Mouse (Mus musculus): ENCODE results near the gene Gm49358.

The Gm49358 gene

DNA sequence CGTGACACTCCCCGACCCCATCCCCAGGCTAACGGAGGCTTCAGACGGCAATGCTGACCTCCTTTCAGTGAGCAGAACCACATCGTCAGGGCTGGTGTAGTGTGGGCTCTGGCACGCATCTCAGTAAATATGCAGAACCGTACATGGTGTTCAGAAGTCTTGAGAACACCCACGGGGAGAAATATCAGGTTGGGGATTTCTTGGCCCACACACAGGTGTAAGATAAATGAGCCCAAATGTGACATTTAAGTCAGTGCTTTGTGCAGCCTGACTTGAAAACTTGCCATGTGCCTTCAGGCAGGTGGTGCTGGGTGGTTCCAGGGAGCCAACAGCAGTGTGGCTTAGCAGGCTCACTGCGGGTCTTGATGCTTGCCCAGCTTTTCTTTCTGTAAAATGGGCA is 46.2 kb downstream of the Gm49358 start:
- no peak for DNase-seq (ENCODE audit: extremely low read depth, low read depth)

GRCm38 (mm10) chr10:86810612-86811011 is 46.8 kb downstream of the Gm49358 start:
- no peak for DNase-seq (ENCODE audit: extremely low read depth, low read depth)

- no peak for DNase-seq (ENCODE audit: extremely low read depth, low read depth)
Measured at GRCm38 (mm10) chr10:86814292-86815131, 50.7 kb downstream of the Gm49358 start.

DNA sequence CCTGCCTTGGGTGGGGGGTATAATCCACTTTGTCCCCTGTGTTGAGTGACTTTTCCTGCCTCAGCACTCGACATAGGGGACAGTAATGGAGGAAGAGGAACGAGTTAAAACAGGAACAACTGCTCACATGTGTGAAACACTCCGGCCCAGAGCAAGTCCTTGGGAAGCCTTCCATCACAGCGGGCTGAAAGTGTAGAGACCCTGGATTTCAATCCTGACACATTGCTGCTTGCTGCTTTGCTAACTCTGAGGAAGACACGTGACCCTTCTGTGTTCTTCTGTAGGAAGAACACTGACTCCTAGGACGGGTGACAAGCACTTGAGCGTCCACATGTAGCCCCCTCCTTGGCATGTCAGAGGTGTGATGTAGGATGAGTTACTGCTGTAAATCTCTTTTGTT is 51.4 kb downstream of the Gm49358 start:
- DNase-seq (ENCODE audit: extremely low read depth, low read depth), result no peak

DNA sequence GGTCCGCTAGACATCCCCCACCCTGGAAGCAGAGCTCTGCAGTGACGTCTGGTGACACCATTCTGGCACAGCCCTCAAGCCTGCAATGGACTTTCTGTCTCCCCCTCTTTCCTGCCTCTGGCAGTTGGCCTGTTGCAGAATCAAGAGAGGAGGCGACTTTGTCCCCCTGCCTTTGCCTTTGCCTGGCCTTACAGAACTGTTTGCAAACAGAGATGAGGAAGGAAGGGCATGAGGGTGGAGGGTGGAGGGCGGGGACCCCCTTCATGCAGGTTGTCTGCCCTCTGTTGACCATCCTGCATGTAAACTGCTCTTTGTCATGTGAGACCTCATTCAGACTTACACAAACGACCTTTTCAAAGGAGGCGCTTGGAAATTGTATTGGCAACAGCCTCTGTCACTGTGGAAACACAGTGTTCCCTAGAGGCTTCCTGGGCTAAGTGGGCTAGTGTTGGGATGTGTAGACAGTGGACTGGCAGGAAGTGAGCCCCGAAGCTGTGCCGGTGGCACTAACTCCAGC is 55.9 kb downstream of the Gm49358 start:
- DNase-seq (ENCODE audit: extremely low read depth, low read depth), result no peak

DNA sequence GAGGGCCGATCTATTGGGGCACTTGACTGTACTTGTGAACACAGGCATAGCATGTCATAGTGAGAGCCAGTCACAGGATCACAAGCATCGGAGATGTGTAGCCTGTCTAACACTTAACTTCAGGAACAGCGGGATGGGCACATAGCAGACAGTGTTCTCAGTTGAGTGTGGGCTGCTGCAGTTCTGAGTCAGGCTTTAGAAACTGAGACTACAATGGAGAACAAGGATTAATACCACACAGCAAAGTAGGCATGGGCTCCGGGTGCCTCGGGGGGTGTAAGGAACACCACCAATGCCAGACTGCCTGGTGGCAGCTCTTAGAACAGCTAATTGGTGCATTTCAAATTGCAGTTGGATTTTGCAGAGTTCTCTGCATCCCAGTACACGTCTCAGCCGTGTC is 57.2 kb downstream of the Gm49358 start:
- DNase-seq (ENCODE audit: extremely low read depth, low read depth), result no peak

DNA sequence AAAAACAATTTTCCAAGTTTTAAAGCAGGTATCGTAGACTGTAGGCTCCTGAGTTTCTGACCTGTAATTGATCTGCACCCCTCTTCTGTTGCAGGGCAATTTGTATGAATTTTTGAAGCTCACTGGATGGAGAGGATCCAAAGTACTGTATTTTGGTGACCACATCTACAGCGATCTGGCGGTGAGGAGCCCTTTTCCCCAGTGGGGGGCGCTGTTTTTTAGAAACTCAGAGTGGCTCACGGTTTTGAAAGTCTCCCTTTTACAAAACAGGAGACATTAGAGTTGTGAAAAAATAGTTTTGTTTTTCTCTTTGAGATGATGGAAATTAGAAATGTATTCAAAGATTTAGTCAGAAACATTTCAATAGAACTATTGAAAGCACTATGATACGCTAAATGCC is 60.3 kb downstream of the Gm49358 start:
- DNase-seq (ENCODE audit: extremely low read depth, low read depth), result no peak

DNA sequence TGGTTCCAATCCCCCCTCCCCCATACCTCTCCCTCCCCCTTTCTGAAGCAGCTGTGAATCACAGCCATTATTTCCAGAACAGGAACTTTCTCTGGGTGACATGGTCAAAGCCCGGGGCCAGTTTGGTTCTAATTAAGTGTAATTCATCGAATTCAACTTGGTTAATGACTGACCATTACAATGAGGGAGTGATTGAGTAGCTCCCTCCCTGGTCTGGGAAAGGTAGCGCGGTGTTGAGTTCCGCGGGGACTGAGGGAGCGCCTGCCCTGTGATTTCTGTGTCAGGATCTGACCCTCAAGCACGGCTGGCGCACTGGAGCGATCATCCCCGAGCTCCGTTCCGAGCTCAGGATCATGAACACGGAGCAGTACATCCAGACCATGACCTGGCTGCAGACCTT is 61.1 kb downstream of the Gm49358 start:
- no peak for DNase-seq (ENCODE audit: extremely low read depth, low read depth)

- no peak for DNase-seq (ENCODE audit: extremely low read depth, low read depth)
Measured at GRCm38 (mm10) chr10:86825871-86826522, 62.2 kb downstream of the Gm49358 start.

DNA sequence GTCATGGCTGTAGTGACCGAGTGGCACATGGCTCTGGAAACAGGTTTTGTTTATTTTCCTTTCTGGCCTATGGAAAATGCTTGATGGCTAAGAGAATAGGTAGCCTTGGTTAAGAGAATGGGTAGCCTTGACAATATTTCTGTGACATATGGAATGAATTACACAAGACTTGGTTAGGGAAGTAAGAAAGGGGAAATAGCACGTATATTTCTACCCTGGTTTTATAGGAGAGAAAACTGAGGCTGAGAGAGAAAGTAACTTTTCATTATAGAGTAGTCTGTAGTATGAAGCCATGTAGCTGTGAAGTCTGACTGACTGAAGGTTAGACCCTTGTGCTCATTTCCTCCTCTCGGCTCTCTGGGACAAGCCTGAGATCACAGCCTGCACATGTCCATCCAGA is 63.2 kb downstream of the Gm49358 start:
- DNase-seq (ENCODE audit: extremely low read depth, low read depth), result no peak

DNA sequence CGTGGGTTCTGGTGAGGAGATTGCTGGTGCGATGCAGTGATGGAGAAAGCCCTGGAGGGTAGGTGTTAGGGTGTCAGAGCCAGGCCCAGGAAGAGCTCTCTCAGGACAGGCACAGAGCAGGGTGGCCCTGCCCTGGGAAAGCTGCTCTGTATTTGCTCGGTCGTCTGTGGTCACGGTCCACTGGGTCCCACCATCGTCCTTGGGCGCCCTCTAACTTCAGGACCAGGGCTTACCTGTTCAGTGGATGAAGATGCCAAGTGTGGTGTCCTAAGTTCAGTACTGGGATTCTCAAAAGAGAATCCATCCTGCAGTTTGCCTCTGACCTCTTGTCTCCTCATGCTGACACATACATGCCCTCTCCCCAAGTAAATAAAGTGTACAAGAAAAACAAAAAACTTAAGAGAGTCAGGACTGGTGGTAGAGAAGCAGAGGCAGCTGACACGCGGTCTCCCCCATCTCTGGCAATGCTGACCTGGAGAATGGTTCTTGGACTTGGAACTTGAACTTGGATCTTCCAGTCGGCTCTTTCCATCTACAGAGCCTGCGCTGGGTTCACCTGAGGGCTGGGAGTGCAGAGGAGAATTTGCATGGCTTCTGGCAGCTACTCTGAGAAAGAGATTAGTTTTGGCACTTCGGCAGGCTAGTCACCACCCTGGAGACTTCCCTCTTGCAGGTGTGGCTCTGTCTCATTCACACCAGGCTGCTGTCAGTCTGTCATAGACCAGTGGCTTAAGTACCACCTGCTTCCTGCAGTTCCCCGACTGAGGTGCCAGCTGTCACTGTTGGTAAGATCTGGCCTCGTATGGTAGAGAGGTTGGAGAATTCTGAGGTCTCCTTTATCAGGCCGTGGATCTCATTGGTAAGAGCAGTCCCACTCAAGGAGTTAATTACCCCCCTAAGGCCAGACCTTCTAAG is 64.7 kb downstream of the Gm49358 start:
- DNase-seq (ENCODE audit: extremely low read depth, low read depth), result no peak

DNA sequence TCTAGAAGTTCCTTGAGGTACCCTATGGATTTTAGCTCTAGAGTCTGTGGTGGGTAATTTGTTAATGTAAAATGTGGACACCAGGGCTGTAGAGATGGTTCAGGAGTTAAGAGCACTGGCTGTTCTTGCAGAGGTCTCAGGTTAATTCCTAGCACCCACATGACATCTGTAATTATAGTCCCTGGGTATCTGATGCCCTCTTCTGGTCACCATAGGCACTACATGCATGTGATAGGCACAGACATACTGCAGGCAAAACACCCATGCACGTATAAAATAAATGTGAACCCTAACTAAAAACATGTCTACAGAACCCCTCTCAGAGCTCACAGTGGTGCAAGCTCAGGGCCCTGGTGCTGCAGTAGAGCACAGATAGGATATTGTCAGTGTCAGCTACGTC is 65.7 kb downstream of the Gm49358 start:
- no peak for DNase-seq (ENCODE audit: extremely low read depth, low read depth)

DNA sequence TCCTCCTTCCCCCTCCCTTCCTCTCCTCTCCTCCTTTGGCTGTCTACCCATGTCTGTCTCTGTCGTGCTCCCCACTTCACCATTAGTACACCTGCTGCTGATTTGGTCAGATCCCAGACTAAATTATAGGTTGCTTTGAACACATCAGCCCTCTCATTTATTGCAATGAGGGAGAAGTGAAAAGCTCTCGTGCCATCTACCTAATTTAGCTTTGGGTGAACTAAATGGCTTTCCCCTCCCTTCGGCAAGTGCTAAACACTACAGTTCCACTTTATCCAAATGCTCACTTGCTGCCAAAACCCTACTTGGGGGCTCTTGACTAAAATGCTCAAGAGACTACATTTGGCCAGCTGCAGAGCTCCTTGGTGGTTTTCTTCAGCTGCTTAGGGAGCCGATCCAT is 73.0 kb downstream of the Gm49358 start:
- no peak for DNase-seq (ENCODE audit: extremely low read depth, low read depth)

- DNase-seq (ENCODE audit: extremely low read depth, low read depth), result no peak
Measured at GRCm38 (mm10) chr10:86838827-86839226, 75.1 kb downstream of the Gm49358 start.

GRCm38 (mm10) chr10:86842659-86843058 is 78.9 kb downstream of the Gm49358 start:
- DNase-seq (ENCODE audit: extremely low read depth, low read depth), result no peak

DNA sequence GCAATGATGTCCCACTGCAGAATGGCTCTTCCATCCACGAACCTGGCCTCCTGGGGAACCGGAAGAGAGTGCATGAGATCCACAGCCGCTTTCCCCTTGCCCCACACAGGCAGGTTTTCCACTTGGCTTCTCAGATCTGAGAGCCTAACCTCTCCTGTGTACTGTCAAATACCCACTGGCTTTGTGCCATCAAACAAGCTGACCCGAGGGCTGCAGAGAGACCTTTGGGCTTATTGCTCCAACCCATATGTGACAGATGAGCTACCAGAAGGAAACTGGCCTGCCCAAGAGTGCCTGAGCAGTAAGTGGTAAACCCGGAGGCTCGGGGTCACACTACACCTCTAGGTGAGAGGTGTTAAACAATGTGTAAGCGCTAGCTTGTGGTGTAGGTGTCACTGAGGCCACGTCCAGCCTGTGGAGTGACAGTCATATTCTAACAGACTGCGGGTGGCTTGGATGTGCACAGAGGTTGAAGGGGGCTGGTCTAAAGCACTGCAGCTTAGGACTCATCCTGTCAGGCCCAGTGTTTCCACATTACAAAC is 83.2 kb downstream of the Gm49358 start:
- no peak for DNase-seq (ENCODE audit: extremely low read depth, low read depth)

- DNase-seq (ENCODE audit: extremely low read depth, low read depth), result no peak
Measured at GRCm38 (mm10) chr10:86849087-86849486, 85.3 kb downstream of the Gm49358 start.

GRCm38 (mm10) chr10:86849508-86849907 is 85.7 kb downstream of the Gm49358 start:
- no peak for DNase-seq (ENCODE audit: extremely low read depth, low read depth)

DNA sequence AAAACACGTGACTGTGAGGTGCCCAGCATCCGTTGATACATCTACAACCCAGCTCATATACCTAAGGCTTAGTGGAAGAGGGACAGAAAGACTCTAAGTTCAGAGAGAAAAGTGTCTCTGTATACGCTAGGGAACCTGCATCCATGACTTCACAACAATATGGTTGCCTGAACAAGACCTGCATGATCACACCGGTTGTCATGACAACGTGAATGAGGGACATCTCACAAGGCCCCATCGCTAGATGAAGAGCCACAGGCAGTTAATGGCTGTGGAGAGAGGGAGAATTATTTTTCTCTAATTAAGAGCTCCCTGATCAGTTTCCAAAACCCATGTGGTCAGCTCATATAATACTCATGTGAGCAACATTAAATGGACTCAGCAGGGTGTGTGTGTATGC is 88.4 kb downstream of the Gm49358 start:
- DNase-seq (ENCODE audit: extremely low read depth, low read depth), result no peak

DNA sequence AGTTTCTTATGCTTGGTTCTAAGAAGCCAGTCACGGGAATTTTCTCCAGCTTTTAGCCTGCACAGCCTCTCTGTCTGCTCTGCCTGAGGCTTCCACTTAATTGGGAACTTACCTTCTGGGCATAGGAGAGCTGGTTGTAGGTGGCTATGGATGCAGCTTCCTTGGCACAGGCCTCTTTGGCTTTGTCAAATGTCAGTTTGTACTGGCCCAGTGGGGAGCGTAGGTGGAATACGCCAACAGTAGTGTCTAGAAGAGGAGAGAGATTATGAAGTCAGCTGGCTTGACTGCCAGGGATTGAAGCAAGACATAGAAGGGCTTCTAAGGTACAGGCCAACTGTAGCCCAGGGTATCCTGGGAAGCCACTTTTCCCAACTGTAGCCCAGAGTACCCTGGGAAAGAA is 89.7 kb downstream of the Gm49358 start:
- no peak for DNase-seq (ENCODE audit: extremely low read depth, low read depth)

- no peak for DNase-seq (ENCODE audit: extremely low read depth, low read depth)
Measured at GRCm38 (mm10) chr10:86860396-86860795, 96.6 kb downstream of the Gm49358 start.

Measured in MEL-GATA-1-ER (cell line).